In genomic region chr13:72639441-72640130, GRCm38 (mm10) we compare ENCODE assay signal across 8 mouse cellular contexts. TPM values are rescaled to one million over a fixed set of nuclear protein-coding genes. Genes with fewer than 3 reads are reported as not detected.
DNase-seq lines count a peak whose midpoint lies in the region; ATAC-seq and TF ChIP-seq lines count a peak whose summit lies in the region.

No protein-coding gene starts in this region.

- peak overlapping the region; percentile 79 for H3K27ac ChIP-seq in lung, embryonic 15.5 days
- H3K27ac ChIP-seq in heart, embryonic 16.5 days (ENCODE audit: low read length) = no peak overlapping the region
- H3K27ac ChIP-seq in limb, embryonic 15.5 days = peak overlapping the region; percentile 60; the same call in 1 of the 2 replicates
- H3K27ac ChIP-seq in small intestine, adult 2 months (ENCODE audit: insufficient read depth, low read depth, low read length) = no peak overlapping the region

- no peak for DNase-seq in lung, postnatal 10 days
- DNase-seq in gastrocnemius, postnatal 14 days = no peak
- no peak for DNase-seq in gastrocnemius, postnatal 25 days

- peak overlapping the region; percentile 77 for H3K4me2 ChIP-seq in lung, embryonic 15.5 days
- peak overlapping the region; percentile 78 for H3K4me2 ChIP-seq in heart, embryonic 16.5 days (ENCODE audit: low read depth, low read length)
- H3K4me2 ChIP-seq in limb, embryonic 15.5 days = peak overlapping the region; percentile 72

- H3K9ac ChIP-seq in lung, embryonic 15.5 days = peak overlapping the region; percentile 46
- H3K9ac ChIP-seq in heart, embryonic 16.5 days (ENCODE audit: low read length) = peak overlapping the region; percentile 43
- H3K9ac ChIP-seq in limb, embryonic 15.5 days = peak overlapping the region; percentile 29

- ATAC-seq in lung, embryonic 15.5 days (ENCODE audit: borderline replicate concordance, extremely low read depth, low FRiP score, low TSS enrichment) = peak; percentile 54
- peak; percentile 57 for ATAC-seq in common myeloid progenitor, adult 5-6 weeks (replicated peaks; ENCODE audit: low read depth, poor library complexity, severe bottlenecking)
- ATAC-seq in heart, embryonic 16.5 days (replicated peaks; ENCODE audit: extremely low read depth, insufficient read depth, low FRiP score) = peak; percentile 57; the same call in 1 of the 2 replicates
- ATAC-seq in limb, embryonic 15.5 days (ENCODE audit: insufficient number of reproducible peaks, low FRiP score, low TSS enrichment, low read depth) = no peak; the same call in 1 of the 2 replicates

- 2% methylated on average over 32 of the region's 32 CpGs for WGBS in lung, embryonic 15.5 days
- under 1% methylated on average over 32 of the region's 32 CpGs for WGBS in heart, embryonic 16.5 days
- 1% methylated on average over 32 of the region's 32 CpGs for WGBS in limb, embryonic 15.5 days
- 2% methylated on average over 32 of the region's 32 CpGs for WGBS in small intestine, adult 2 months

- TF ChIP-seq CTCF in small intestine, adult 2 months (IDR thresholded peaks at IDR 0.05; ENCODE audit: extremely low read depth, insufficient read length, insufficient replicate concordance, low read depth, low read length) = no peak

- no peaks in the 10 kb centered on the region for H3K36me3 ChIP-seq in lung, embryonic 15.5 days
- H3K36me3 ChIP-seq in heart, embryonic 16.5 days (ENCODE audit: control insufficient read depth, insufficient read depth) = no peaks in the 10 kb centered on the region
- H3K36me3 ChIP-seq in limb, embryonic 15.5 days = no peaks in the 10 kb centered on the region
- H3K36me3 ChIP-seq in small intestine, adult 2 months (ENCODE audit: control insufficient read depth, insufficient read depth, low read length) = no peaks in the 10 kb centered on the region

- H3K27me3 ChIP-seq in lung, embryonic 15.5 days = peaks cover 72% of the 10 kb centered on the region
- H3K27me3 ChIP-seq in heart, embryonic 16.5 days (ENCODE audit: control insufficient read depth, insufficient read depth, low read length) = peaks cover 63% of the 10 kb centered on the region
- peaks cover 85% of the 10 kb centered on the region for H3K27me3 ChIP-seq in limb, embryonic 15.5 days
- peaks cover 13% of the 10 kb centered on the region; the same call in 1 of the 2 replicates for H3K27me3 ChIP-seq in small intestine, adult 2 months (ENCODE audit: control insufficient read depth, insufficient read depth, low read length)

- no peak for TF ChIP-seq POLR2A in small intestine, adult 2 months (IDR thresholded peaks at IDR 0.05; ENCODE audit: low read depth, low read length)

- intact Hi-C loops in gastrocnemius, postnatal 14 days (cut with DNase I; ENCODE audit: low total_unique reads) = no loop called here

- H3K4me1 ChIP-seq in lung, embryonic 15.5 days = peaks cover 18% of the 10 kb centered on the region
- peaks cover 5% of the 10 kb centered on the region for H3K4me1 ChIP-seq in heart, embryonic 16.5 days (ENCODE audit: control insufficient read depth, insufficient read depth, low read length)
- H3K4me1 ChIP-seq in limb, embryonic 15.5 days = peaks cover 30% of the 10 kb centered on the region
- no peaks in the 10 kb centered on the region; the same call in 1 of the 2 replicates for H3K4me1 ChIP-seq in small intestine, adult 2 months (ENCODE audit: control insufficient read depth, insufficient read depth, insufficient read length, low read length)

- peak overlapping the region; percentile 41 for H3K4me3 ChIP-seq in lung, embryonic 15.5 days
- peak overlapping the region; percentile 53 for H3K4me3 ChIP-seq in heart, embryonic 16.5 days (ENCODE audit: low read length)
- H3K4me3 ChIP-seq in limb, embryonic 15.5 days = peak overlapping the region; percentile 47
- H3K4me3 ChIP-seq in small intestine, adult 2 months (ENCODE audit: low read depth, low read length) = peak overlapping the region; percentile 65

- H3K9me3 ChIP-seq in lung, embryonic 15.5 days = no peaks in the 10 kb centered on the region
- H3K9me3 ChIP-seq in heart, embryonic 16.5 days (replicated peaks; ENCODE audit: control insufficient read depth, low read length) = no peaks in the 10 kb centered on the region
- no peaks in the 10 kb centered on the region for H3K9me3 ChIP-seq in limb, embryonic 15.5 days

RNA-seq across cellular contexts. Expression of gene Irx2, which starts 11.0 kb away (rescaled TPM):
- 31.7 and 33.5 TPM in 2 replicates for polyA plus RNA-seq in lung, embryonic 15.5 days (2015; fragmentation: Nextera tagmentation; extraction: Ambion mirVana)
- total RNA-seq in common myeloid progenitor, adult 5-6 weeks (2017) = not detected in 2 replicates
- polyA plus RNA-seq in heart, embryonic 16.5 days (2015; fragmentation: Nextera tagmentation; extraction: Ambion mirVana) = 5.9 and 8.6 TPM in 2 replicates
- 27.7 and 32.9 TPM in 2 replicates for polyA plus RNA-seq in limb, embryonic 15.5 days (2015; fragmentation: Nextera tagmentation; extraction: Ambion mirVana)
- polyA plus RNA-seq in small intestine, adult 2 months (2012; rRNA removed) = 0.51 TPM in 1 of 2 replicates, not detected in the other
- not detected for total RNA-seq in gastrocnemius, postnatal 14 days (2021)
- not detected for total RNA-seq in gastrocnemius, postnatal 25 days (2021)

Comparison
In these comparisons a context has a peak if more than half of its experiments do, and no peak if none do; other contexts are left out.
1. H3K27ac ChIP-seq: peak in lung, embryonic 15.5 days (single experiment) and limb, embryonic 15.5 days (single experiment); none in heart, embryonic 16.5 days (single experiment) and small intestine, adult 2 months (single experiment).
2. Peak in every context shown above with its lines, with median percentiles within 50 percentile points of each other: H3K4me2 ChIP-seq, H3K4me3 ChIP-seq and H3K9ac ChIP-seq.